Mouse (Mus musculus) midbrain, embryonic 11.5 days (tissue): ENCODE results near the gene Crybg1. TPM values are rescaled to one million over a fixed set of nuclear protein-coding genes. Genes with fewer than 3 reads are reported as not detected.

Source experiments
- ATAC-seq: fragments of 200-750 bp; cut with Nextera tagmentation; 2 replicates; pipeline ENCODE4 v1.8.0; 2017; ENCODE audit warnings: moderate TSS enrichment, moderate library complexity; ENCODE audit not compliant: low FRiP score
- DNase-seq: peaks from one replicate; pipeline ENCODE4 v3.0.0; 2015; ENCODE audit warnings: low spot score; ENCODE audit errors: missing footprints
- H3K27ac ChIP-seq: fragments of 300-500 bp; sonication (generic); 2 replicates; pipeline ENCODE4 v1.5.1; 2014; ENCODE audit warnings: low read depth, low read length
- H3K27me3 ChIP-seq: fragments of 300-500 bp; sonication (generic); 2 replicates; pipeline ENCODE4 v1.6.1; 2014; ENCODE audit warnings: mild to moderate bottlenecking, low read length, moderate library complexity, mixed read lengths; ENCODE audit not compliant: control insufficient read depth, insufficient read depth
- H3K36me3 ChIP-seq: fragments of 300-500 bp; sonication (generic); 2 replicates; pipeline ENCODE4 v1.6.1; 2014; ENCODE audit warnings: mild to moderate bottlenecking, low read length, moderate library complexity, mixed read lengths; ENCODE audit not compliant: control insufficient read depth, insufficient read depth
- H3K4me1 ChIP-seq: fragments of 300-500 bp; sonication (generic); 2 replicates; pipeline ENCODE4 v1.6.1; 2014; ENCODE audit warnings: low read length; ENCODE audit not compliant: control insufficient read depth, insufficient read depth
- H3K4me2 ChIP-seq: fragments of 300-500 bp; sonication (generic); 2 replicates; pipeline ENCODE4 v1.6.1; 2014; ENCODE audit warnings: mild to moderate bottlenecking, moderate library complexity
- H3K4me3 ChIP-seq: fragments of 300-500 bp; sonication (generic); 2 replicates; pipeline ENCODE4 v1.5.1; 2014; ENCODE audit warnings: low read depth, low read length
- H3K9ac ChIP-seq: fragments of 300-500 bp; sonication (generic); 2 replicates; pipeline ENCODE4 v1.6.1; 2014; ENCODE audit warnings: low read length
- H3K9me3 ChIP-seq: fragments of 300-500 bp; sonication (generic); 2 replicates; pipeline ENCODE4 v1.6.1; 2016; ENCODE audit warnings: low read length; ENCODE audit not compliant: control insufficient read depth
- WGBS: fragments of 180-500 bp; shearing (Covaris S2); extraction: QIAGEN DNeasy Blood & Tissue Kit; methylation state at CpG from one replicate; pipeline ENCODE4 v1.1.7; 2014; 5-methylcytosine and 5-hydroxymethylcytosine counted together
- polyA plus RNA-seq: library from polyadenylated mRNA; unstranded; fragments of >200 nt; fragmentation: Nextera tagmentation; extraction: Ambion mirVana; gene quantifications from 2 replicates; pipeline ENCODE4 v1.2.1, GENCODE M21; 2014

The Crybg1 gene
- polyA plus RNA-seq, 1 experiment from 2014 or later, result 0.27 TPM

- DNase-seq (no peak), ATAC-seq (no peak)
- Histone ChIP-seq H3K9me3 (no peaks in the 10 kb centered on the region), H3K4me2 (no peak overlapping the region), H3K36me3 (no peaks in the 10 kb centered on the region), H3K4me3 (no peak overlapping the region), H3K9ac (no peak overlapping the region), H3K27me3 (no peaks in the 10 kb centered on the region), H3K27ac (no peak overlapping the region), H3K4me1 (no peaks in the 10 kb centered on the region)
- WGBS, result 85% methylated on average over 12 of the region's 12 CpGs
Observed at GRCm38 (mm10) chr10:44112005-44112675, 36.5 kb downstream of the Crybg1 start.

DNA sequence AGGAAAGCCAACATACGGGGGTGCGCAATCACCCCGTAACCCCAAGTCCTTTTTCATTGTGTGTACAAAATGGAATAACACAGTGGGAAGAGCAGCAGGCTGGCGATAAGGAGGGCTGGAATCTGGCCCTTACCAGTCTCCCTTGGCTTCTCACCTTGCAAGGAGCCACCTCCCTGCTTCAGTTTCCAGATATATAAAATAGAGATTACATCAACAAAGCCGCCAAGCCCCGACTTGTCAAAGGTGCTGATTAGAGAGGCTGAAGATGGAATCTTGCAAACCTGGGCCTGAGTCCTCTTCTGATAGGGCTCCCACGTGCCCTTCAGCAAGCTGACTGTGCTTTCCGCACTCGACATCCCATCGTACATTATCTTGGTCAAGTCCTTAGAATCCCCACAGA, 37.5 kb downstream of the Crybg1 start:
- H3K27ac ChIP-seq, result no peak overlapping the region
- H3K9me3 ChIP-seq, result no peaks in the 10 kb centered on the region
- no peaks in the 10 kb centered on the region for H3K27me3 ChIP-seq
- no peaks in the 10 kb centered on the region for H3K36me3 ChIP-seq
- DNase-seq (no peak), ATAC-seq (no peak)
- WGBS, result 94% methylated on average over 10 of the region's 10 CpGs
- no peak overlapping the region for H3K4me2 ChIP-seq
- no peak overlapping the region for H3K9ac ChIP-seq
- H3K4me3 ChIP-seq, result no peak overlapping the region
- H3K4me1 ChIP-seq, result no peaks in the 10 kb centered on the region

- ATAC-seq, result no peak
- no peaks in the 10 kb centered on the region for H3K9me3 ChIP-seq
- H3K9ac ChIP-seq, result no peak overlapping the region
- H3K27ac ChIP-seq, result no peak overlapping the region
- DNase-seq, result no peak
- H3K27me3 ChIP-seq, result no peaks in the 10 kb centered on the region
- no peak overlapping the region for H3K4me3 ChIP-seq
- no peaks in the 10 kb centered on the region for H3K36me3 ChIP-seq
- no peak overlapping the region for H3K4me2 ChIP-seq
- no peaks in the 10 kb centered on the region for H3K4me1 ChIP-seq
Observed at GRCm38 (mm10) chr10:44110460-44110859, 38.2 kb downstream of the Crybg1 start.

DNA sequence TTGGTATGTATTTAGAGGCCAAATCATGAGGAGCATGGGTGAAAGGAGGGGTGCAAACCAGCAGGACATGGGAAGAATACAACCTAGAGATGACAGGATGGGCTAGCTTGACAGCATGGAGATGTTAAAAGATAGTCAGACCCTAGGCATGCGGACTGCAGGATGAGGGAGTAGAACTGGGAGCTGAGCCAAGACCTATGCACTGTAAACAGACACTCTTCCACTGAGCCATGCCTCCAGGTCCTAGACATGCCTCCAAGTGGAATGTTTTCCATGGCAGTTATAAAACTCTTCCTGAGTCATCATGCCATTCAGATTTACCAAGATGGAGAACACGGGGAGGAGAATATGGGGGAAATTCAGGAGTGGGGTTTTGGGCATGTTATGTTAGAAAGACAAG, 53.9 kb downstream of the Crybg1 start:
- 86% methylated on average over 2 of the region's 2 CpGs for WGBS
- H3K4me1 ChIP-seq, result no peaks in the 10 kb centered on the region
- H3K9ac ChIP-seq, result no peak overlapping the region
- peaks cover 3% of the 10 kb centered on the region; the same call in 1 of the 2 replicates for H3K9me3 ChIP-seq
- ATAC-seq, result no peak
- DNase-seq, result peak; percentile 47
- H3K27me3 ChIP-seq, result no peaks in the 10 kb centered on the region
- no peak overlapping the region for H3K4me2 ChIP-seq
- H3K36me3 ChIP-seq, result no peaks in the 10 kb centered on the region
- H3K4me3 ChIP-seq, result no peak overlapping the region
- H3K27ac ChIP-seq, result no peak overlapping the region

GRCm38 (mm10) chr10:44091757-44092156, 56.9 kb downstream of the Crybg1 start:
- no peak overlapping the region for H3K4me3 ChIP-seq
- H3K36me3 ChIP-seq, result no peaks in the 10 kb centered on the region
- no peak for ATAC-seq
- no peaks in the 10 kb centered on the region for H3K27me3 ChIP-seq
- H3K27ac ChIP-seq, result no peak overlapping the region
- H3K9me3 ChIP-seq, result peaks cover 3% of the 10 kb centered on the region; the same call in 1 of the 2 replicates
- no peaks in the 10 kb centered on the region for H3K4me1 ChIP-seq
- H3K4me2 ChIP-seq, result no peak overlapping the region
- 82% methylated on average over 2 of the region's 2 CpGs for WGBS
- H3K9ac ChIP-seq, result no peak overlapping the region
- DNase-seq, result peak; percentile 17

DNA sequence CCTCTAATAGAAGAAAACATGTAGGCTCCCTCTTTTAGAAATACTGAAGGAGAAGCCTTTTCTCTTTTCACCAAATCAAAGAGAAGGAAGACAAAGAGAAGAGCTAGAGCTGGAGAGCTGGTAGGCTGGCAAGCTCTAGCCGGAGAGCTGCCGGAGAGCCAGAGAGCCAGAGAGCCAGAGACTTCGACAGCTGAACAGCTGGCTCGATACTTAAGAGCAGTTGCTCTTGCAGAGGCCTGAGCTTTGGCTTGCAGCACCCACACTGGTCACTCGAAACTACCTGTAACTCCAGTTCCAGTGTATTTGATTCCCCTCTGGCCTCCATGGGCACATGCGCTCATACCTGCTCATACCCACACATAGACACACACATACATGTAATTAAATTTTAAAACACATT, 68.3 kb downstream of the Crybg1 start:
- 69% methylated on average over 6 of the region's 6 CpGs for WGBS
- Histone ChIP-seq H3K36me3 (no peaks in the 10 kb centered on the region), H3K9ac (no peak overlapping the region), H3K4me1 (no peaks in the 10 kb centered on the region), H3K27me3 (no peaks in the 10 kb centered on the region), H3K4me3 (no peak overlapping the region), H3K4me2 (no peak overlapping the region), H3K27ac (no peak overlapping the region), H3K9me3 (no peaks in the 10 kb centered on the region)
- ATAC-seq (no peak), DNase-seq (peak; percentile 17)

GRCm38 (mm10) chr10:44078799-44079521, 69.7 kb downstream of the Crybg1 start:
- Histone ChIP-seq H3K27me3 (no peaks in the 10 kb centered on the region), H3K36me3 (no peaks in the 10 kb centered on the region), H3K9me3 (no peaks in the 10 kb centered on the region), H3K9ac (no peak overlapping the region), H3K4me2 (no peak overlapping the region), H3K4me1 (no peaks in the 10 kb centered on the region), H3K27ac (no peak overlapping the region), H3K4me3 (no peak overlapping the region)
- ATAC-seq (no peak), DNase-seq (peak; percentile 68)
- 88% methylated on average over 6 of the region's 6 CpGs for WGBS

DNA sequence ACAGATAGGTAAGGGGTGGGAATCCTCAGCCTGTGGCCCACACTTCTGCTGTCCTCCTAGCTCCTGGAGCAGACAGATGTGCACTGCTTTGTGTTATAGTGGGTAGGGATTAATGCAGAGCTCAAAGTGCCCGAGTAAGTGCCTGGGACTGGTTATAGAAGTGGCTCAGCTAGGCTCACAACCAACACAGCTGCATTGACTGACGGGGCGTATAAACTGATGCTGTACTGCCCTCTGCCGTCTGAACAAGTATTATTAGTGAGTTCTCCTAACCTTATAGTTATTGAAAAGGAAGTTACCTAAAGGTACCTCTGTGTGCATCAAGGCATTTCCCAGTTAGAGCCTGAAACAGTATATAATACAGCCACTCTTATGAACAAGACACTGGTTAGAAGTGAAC, 77.6 kb downstream of the Crybg1 start:
- H3K36me3 ChIP-seq, result no peaks in the 10 kb centered on the region
- H3K9ac ChIP-seq, result no peak overlapping the region
- H3K4me3 ChIP-seq, result no peak overlapping the region
- no peaks in the 10 kb centered on the region for H3K9me3 ChIP-seq
- no peaks in the 10 kb centered on the region for H3K4me1 ChIP-seq
- no peaks in the 10 kb centered on the region for H3K27me3 ChIP-seq
- 5% methylated on average over 4 of the region's 4 CpGs for WGBS
- H3K4me2 ChIP-seq, result no peak overlapping the region
- ATAC-seq, result peak; percentile 68
- H3K27ac ChIP-seq, result no peak overlapping the region
- peak; percentile 87 for DNase-seq

GRCm38 (mm10) chr10:44069131-44069530, 79.5 kb downstream of the Crybg1 start:
- Histone ChIP-seq H3K9ac (no peak overlapping the region), H3K36me3 (no peaks in the 10 kb centered on the region), H3K4me2 (no peak overlapping the region), H3K27me3 (no peaks in the 10 kb centered on the region), H3K9me3 (no peaks in the 10 kb centered on the region), H3K4me3 (no peak overlapping the region), H3K27ac (no peak overlapping the region), H3K4me1 (no peaks in the 10 kb centered on the region)
- ATAC-seq, result no peak
- 87% methylated on average over 7 of the region's 7 CpGs for WGBS
- DNase-seq, result no peak
